Mouse (Mus musculus): ENCODE measurements around the gene Fryl.
A peak's percentile ranks its signal among the peaks of the same experiment; 100 is the strongest.

Fryl gene

GRCm38 (mm10) chr5:73256352-73257065 lies at the start of gene Fryl:
Gene Fryl (minus strand): TSS chr5:73256619.
- DNase-seq (ENCODE audit: low spot score) = peak; percentile 98

- DNase-seq (ENCODE audit: low spot score) = no peak
Observed at GRCm38 (mm10) chr5:73304507-73304906, 48.1 kb upstream of the Fryl start.

GRCm38 (mm10) chr5:73301601-73302307 lies 45.3 kb upstream of the Fryl start:
- DNase-seq (ENCODE audit: low spot score) = no peak

DNA sequence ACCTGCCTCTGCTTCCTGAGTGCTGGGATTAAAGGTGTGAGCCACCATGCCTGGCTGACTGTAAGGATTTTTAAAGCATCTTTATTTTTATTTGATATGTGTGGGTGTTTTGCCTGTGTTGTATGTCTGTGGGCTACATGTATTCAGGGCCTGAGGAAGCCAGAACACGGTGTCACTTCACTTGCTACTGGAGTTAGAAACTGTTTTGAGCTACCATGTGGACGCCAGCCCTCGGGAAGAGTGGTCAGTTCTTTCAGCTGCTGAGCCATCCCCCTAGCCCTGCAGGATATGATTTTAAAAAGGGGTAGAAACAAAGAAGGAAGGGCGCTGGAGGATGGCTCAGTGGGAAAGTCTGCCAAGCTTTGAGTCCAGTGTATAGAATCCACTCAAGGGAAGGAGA lies 39.5 kb upstream of the Fryl start:
- DNase-seq (ENCODE audit: low spot score) = no peak

DNA sequence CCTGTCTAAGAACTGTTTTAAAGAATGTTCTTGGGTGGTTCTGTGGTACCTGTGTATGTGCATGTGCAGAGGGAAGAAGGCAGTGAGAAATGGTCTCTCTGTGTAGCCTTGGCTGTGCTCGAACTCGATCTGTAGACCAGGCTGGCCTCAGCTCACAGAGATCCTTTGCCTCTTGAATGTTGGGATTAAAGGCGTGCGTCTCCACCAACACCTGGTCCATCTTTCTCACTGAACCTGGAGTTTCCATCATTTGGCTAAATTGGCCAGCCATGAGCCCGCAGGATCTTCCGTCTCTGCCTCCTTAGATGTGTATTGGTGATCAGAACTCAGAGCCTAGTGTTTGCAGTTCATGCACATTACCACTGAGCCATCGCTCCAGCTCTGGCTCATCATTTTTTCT lies 38.6 kb upstream of the Fryl start:
- DNase-seq (ENCODE audit: low spot score) = no peak

DNA sequence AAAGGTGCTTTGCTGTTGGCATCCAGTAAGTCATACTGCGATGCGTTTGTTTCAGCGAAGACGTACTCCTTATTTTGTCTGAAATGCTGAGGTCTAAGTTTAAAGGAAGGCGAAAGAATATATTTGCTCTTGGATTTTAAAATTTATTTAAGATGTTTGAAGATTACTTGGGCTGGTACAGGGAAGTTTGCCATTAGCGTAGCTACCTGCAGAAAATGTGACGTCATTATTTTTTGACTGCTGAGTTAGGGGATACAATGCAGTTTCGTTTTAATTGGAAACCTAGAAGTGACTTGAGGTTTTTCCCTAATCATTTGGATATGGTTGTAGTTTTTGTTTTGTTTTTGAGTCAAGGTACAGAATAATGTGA lies 37.0 kb upstream of the Fryl start:
- no peak for DNase-seq (ENCODE audit: low spot score)

GRCm38 (mm10) chr5:73292502-73293457 lies 36.4 kb upstream of the Fryl start, which contains the start of gene Ociad1:
Gene Ociad1 (plus strand): TSS chr5:73292784.
- DNase-seq (ENCODE audit: low spot score) = peak; percentile 96

DNA sequence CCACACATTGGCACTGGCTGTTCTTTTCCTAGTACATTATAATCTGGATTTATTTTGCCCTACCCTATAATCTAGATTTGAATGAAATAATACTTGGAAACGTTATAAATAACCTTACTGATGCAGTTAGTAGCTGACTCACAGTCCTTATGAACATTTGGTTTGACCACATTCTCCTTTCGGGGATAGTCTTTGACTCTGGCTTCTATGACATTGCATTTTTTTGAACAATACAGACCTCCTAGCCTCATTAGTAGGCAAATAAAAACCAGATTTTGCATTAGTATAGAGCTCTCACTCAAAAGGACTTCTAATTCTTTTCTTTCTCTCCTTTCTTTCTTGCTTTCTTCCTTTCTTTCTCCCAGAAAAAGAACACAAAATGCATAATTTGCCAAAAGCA lies 33.5 kb upstream of the Fryl start:
- no peak for DNase-seq (ENCODE audit: low spot score)

- DNase-seq (ENCODE audit: low spot score) = no peak
Observed at GRCm38 (mm10) chr5:73286603-73287002, 30.2 kb upstream of the Fryl start.

DNA sequence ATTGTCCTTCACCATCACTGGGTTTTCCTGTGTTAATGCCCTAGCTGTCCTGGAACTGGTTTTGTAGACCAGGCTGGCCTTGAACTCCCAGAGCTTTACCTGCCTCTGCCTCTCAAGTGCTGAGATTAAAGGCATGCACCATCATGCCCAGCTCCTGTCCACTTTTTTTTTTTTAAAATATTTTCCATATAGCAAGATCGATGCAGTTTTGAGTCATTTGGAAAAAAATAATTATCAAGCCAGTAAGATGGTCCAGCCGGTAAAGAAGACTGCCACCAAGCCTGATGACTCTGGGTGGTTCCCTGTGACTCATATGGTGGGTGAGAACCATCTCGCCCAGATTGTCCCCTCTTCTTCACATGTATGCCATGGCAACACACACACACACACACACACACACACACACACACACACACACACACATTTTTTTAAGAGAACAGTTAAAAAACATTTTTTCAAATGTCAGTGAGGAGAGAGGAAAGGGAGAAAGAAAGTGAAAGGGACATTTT lies 29.1 kb upstream of the Fryl start:
- no peak for DNase-seq (ENCODE audit: low spot score)

DNA sequence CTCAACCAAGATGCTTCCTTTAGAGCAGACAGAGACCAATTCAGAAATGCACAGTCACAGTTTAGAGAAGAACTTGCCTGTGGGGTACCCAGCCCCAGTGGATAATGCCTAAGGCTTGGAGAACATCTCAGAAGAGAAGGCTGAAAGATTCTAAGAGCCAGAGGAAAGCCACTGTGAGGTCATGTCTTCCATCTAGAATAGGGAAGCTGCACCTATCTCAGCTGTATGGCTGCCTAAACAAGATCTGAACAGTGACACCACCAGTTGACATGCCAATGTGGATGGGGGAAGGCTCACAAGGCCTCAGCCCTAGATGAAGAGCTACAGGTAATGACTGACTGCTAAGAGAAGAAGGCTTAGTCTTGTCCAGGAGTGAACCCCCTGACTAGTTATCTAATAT lies 27.6 kb upstream of the Fryl start:
- no peak for DNase-seq (ENCODE audit: low spot score)

- no peak for DNase-seq (ENCODE audit: low spot score)
Observed at GRCm38 (mm10) chr5:73280567-73280850, 24.1 kb upstream of the Fryl start.

DNA sequence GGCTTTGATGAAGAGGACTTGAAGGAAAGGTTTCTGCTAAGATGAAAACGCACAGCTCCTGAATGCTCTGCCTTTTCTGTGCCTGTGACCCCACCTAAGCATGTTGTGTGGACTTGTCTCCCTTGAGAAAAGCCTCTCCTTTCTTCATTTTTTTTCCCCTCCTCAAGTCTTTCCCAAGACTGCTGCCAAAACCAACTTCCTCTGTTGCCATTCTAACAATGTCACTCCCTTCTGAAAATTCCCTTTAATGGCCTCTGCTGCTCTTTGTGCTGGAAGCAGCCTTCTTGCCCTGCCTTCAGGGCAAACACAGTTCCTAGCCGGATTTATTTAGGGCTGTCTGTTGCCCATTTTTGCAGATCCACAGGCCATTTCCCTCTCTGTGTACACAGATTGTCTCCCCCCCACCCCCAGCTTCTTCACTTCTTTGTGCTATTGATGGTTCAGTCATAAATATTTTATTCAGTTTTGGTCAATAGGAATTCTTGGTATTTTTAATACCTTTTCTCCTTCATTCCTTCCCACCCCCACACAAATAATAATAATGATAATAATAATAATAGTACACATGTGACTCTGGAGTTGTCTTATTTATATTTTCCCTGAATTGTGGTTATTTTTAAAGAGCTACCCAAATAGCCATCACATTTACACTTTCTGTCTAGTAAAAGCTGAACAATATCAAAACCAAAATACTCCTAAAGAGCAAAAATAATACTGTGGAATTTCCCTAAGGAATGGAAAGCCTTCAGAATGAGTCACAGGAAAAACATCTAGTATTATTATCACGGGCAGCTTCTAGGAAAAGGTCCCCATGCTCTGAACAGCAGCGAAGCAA lies 23.5 kb upstream of the Fryl start:
- no peak for DNase-seq (ENCODE audit: low spot score)

DNA sequence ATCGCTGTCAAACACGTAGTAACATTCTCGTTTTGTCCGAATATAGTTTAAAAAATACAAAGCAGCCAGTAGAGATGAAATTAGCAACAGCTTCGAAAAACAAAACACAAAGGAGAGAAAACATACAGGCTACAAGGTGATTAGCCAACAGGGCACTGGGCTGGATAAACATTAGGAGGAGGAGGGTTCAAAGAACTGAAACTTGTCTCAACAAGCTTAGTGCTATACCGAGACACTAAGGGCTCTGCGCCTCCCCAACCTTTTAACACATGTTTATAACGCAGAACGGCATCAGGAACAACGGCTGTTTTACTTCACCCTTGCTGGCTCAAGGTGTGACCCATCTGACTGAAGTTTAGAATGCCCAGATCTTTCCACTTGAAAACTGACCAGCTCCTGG lies 22.8 kb upstream of the Fryl start:
- DNase-seq (ENCODE audit: low spot score) = no peak

- DNase-seq (ENCODE audit: low spot score) = no peak
Observed at GRCm38 (mm10) chr5:73274941-73275340, 18.5 kb upstream of the Fryl start.

DNA sequence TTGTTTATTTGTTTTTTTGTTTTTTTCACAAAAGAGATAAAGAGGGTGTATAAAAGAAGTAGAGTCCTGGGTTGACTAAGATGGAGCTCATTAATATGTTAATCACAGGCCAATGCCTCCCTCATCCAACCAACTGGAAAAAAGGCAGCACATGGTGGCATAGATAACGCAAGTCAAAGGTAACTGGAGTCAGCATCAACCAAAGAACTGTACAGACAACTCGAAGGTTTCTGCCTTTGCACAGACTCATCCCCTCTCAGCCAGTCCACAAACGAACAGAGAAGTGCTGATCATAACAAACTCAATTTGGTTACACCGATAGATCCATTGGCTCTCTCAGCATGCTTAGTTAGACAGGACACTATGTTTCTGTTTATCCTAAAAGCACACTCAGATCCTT lies 16.8 kb upstream of the Fryl start:
- no peak for DNase-seq (ENCODE audit: low spot score)

DNA sequence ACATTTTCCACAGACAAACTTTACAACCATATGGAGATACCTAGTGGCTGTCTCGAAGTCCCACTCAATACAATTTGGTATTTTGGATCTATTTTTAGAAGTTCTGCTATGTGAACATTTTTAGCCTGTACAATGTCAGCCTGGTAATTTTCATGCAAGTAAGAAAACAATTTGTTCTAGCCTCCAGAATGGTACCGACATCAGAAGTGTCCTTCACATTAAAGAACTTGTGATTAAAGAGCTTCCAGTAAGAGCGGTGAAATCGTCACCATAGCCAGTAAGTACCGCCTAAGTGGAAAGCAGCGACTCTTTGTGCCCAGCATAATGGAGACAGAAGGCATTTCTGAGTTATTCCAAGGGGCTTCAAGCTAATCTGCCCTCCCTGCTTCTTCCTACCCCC lies 14.2 kb upstream of the Fryl start:
- DNase-seq (ENCODE audit: low spot score) = no peak

DNA sequence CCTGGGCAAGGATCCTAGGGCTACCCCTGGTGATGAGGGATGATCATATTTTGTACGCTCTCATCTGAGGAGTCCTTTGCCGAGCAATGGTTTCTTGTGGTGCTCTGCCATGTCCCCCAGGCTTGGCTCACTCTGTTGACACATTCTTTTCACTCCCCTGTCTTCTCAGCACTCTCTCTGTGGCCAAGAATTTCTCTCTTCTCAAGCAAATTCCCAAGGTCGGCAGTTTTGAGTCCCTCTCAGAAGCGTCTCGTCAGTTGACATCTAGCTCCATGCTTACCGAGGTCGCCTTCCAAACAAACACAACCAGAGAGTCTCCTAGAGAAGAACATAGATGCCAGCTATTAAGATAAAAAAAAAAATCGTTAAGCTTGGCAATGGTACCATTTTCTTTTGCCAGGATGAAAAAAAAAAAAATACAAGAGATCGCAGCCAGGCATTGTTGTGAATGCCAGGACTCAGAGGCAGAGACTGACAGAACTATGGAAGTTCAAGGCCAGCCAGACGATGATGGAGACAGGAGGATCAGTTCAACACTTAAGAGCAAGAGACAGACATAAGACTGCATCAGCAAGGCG lies 12.3 kb upstream of the Fryl start:
- no peak for DNase-seq (ENCODE audit: low spot score)

DNA sequence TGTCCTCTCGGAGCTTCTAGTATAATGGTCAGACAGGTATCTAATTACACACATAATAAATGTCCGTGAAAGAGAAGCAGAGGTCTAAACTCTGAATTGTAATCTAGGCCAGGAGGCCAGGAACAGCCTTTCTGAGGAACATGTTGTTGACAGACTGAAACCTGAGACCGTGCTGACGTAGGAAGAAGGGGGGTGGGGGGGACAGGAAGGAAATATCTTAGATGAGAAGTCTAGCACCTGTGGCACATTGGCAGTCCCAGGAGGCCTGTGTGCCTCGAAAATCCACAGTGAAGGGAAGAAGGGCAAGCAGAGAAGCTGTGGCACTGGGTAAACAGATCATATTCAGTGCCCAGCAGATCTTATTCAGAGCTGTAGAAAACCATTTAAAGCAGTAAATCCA lies 9.0 kb upstream of the Fryl start:
- no peak for DNase-seq (ENCODE audit: low spot score)

DNA sequence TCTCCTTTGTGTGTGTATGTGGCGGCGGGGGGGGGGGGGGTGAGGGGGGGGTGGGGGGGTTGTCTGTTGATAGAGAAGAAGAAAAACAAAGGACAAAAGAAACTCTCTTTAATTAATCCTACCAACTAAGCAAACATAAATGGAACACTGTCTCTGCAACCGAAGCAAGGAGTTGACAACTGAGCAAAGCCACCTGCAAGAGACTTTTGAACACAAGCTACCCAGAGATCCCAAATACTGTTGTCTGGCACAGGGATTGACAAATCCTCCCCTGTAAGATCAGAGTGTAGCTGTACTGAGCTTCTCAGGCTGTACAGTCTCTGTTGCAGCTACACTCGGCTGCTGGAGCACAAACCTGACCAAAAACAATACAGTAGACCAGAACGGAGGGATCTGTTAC lies 7.7 kb upstream of the Fryl start:
- no peak for DNase-seq (ENCODE audit: low spot score)

- peak; percentile 29 for DNase-seq (ENCODE audit: low spot score)
Observed at GRCm38 (mm10) chr5:73257723-73258122, 1.3 kb upstream of the Fryl start.

Measured in c-Kit-positive CD71-positive TER-119-positive erythroid progenitor cells, embryonic 14.5 days (primary cell).